Mouse (Mus musculus) right cerebral cortex, postnatal 36 days (tissue): ENCODE results near the gene Khdc4.

ENCODE experiments used
- DNase-seq, 2 experiments: peaks; one replicate each; pipeline ENCODE4 v3.0.0; 2022; ENCODE audit warnings: low spot score in 2 of 2, mixed read lengths in 1 of 2

The Khdc4 gene

DNA sequence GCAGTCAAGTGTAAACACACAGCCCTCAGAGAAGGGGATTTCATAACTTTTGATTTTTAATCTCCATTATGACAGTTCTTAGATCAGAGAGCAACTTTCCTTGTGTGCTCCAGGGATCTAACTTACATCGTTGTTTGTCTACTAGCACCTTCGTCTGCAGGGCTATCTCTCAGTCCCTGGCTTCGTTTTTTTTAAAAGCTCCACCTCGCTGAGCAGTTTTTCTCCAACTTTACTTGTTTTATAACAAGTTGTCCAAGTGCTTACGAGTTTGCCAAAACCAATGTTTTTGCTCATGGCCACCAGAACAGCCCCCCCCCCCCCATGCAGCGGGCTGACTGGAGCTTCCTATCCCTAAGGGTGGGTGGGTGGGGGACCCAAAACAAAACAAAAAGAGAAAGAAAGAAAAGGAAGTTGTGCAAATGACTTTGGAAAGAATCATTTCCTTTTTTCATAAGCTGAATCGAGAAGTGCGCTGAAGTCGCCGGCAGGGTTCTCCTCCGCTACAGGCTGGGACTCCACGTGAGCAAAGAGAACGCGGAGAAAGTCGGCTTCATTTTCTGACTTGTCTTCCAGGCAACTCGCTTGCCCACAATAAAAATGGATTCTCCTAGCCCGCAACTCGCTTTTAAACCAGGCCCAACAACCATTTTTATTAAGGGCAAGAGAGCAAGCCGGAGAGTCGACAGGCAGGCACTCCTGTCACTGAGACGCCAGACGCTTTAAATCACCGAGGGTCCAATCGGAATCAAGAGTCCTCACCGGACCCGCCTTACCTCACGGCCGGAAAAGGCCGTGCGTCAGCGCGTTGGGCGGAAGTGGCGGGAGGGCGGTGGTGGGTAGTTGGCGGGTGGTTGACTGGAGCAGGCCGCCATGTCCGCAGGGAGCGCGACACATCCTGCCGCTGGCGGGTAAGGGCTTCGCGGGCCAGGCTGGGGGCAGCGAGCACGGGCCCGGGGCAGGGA is at the start of gene Khdc4:
Khdc4 (plus strand) TSS at position 824 of the 962 bp plus-strand sequence.
- DNase-seq = peak; percentile 95 to 98

DNA sequence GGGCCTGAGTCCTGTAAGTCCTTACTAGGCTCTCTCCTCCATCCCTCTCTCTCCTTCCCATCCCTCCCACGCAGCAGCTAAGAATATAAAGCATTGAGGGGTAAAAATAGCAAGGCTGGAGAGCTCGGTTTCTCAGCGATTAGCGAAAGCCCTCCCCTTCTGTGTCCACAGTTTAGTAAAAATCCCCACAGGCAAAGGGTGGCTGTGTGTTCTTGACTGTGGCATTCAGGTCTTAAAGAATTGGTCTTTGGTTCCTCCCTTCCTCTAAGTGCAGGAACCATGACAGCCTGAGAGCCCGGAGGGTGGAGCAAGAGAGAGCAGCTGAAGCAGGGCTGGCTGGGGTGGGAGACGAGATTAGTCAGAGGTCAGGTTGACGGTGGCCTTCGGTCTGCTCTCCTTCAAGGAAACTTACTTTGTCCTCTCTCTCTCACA is 49.0 kb upstream of the Khdc4 start:
- no peak for DNase-seq

DNA sequence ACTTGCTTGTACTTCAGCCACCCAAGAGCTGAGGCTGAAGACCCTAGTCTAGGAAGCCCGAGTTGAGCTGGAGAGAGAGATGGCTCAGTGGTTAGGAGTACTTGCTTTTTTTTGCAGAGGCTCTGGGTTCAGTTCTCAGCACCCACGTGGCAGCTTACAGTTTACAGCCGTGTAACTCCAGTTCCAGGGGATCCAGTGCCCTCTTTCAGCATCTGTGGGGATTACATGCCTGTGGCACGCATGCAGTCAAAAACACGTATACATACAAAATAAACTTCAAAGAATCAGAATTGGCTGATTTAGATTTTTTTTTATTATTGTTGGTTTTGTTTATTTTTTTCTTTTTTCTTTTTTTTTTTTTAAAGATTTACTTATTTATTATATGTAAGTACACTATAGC is 48.5 kb upstream of the Khdc4 start:
- DNase-seq = no peak

DNA sequence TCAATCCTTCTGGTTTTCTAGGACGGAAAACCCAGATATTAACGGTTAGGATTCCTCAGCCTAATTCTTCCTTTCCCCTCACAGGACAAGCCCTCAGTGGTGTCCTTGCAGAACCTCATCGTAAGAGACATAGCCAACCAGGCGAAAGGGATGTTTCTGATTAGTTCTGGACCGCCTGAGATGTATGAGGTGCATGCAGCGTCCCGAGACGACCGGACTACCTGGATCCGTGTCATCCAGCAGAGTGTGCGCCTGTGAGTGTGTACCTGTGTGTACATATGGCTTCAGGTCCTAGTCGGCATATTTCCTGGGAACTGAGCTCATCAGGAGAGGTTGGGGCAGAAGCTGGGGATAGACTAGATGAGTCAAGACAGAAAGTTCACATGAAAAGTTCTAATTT is 46.4 kb upstream of the Khdc4 start:
- DNase-seq = no peak

DNA sequence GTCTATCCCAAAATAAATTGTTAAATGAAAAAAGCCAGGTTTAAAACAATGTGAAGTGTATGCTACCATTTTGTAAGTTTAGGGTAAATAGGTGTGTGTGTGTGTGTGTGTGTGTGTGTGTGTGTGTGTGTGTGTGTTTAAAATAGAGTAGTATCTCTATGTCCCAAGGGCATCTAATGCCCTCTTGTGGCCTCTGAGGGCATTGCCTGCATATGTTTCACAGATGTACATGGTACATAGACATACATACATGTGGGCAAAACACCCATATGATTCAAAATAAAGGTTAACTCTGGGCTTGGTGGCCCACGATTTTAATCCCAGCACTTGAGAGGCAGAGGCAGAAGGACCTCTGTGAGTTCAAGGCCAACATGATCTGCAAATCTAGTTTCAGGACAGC is 44.9 kb upstream of the Khdc4 start:
- DNase-seq = no peak

DNA sequence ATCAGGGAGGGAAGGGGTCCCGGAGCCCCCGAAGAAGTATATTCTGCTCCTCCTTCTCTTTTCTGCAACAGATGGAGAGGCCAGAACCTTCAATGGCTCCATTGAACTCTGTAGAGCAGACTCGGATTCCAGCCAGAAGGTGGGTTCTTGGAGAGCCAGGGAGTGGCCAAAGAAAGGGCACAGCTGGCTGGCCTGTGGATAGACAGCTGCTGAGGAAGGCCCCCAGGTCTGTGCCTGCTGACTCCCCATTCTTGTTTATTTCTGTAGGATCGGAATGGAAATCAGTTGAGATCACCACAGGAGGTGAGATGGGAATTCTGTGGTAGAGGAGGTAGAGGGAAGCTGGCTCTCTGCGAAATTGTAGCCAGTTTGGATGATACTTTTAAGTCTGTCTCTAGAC is 42.5 kb upstream of the Khdc4 start:
- no peak for DNase-seq

DNA sequence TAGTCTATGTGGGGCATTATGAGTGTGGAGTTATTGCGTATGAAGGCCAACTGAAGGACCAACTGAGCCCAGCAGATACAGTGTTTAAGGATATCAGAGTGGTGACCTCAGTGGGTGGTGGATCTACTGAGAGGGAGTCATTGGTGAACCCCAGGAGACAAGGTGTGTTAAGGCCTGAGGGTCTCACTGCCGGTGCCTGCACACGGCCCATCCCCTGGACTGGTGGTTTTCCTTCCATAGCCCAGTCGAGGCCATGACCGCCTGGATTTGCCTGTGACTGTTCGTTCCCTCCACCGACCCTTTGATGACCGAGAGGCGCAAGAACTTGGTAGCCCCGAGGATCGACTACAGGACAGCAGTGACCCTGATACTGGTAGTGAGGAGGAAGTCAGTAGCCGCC is 39.7 kb upstream of the Khdc4 start:
- DNase-seq = no peak

DNA sequence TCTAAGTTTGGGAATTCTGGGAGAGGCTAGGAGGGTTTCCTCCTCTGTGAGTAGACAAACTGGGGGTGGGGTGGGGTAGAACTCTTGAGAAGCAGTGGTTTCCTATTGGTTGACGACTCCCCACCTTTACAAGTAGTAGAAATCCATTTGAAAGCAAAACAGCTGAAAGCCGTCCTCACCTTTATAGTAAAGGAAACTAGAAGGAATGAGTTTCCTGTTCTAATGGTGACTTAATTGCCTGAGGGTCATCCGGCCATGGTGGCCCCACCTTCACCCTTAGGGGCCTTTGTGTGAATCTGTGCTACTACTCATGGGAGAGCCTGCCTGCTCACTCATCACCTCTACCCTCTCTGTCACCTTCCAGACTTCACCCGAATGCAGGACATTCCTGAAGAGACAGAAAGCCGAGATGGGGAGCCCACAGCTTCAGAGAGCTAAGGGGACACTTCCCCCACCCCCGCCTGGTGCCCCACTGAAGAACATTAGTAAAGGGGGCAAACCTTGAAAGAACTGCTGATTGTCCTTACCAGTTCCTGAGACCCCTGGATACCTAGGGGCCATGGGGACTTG is 39.1 kb upstream of the Khdc4 start:
- DNase-seq = no peak

DNA sequence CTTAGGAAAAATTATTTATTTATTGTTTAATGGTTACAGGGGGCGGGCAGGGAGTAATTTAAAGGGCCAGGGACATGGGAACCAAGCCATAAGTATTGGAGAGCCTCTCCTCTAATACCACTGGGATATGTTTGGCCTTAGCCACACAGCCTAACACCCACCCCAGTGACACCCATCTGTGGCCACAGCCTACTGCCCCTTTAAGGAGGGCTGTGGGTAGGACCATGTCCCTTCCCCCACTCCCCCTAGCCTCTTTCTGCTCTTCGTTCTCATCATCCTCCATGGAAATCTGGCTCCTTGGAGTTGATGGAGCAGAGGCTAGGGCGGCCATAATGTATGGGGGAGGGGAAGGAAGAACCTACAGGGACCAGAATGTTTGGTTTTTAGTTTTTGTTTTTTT is 38.5 kb upstream of the Khdc4 start:
- DNase-seq = no peak

DNA sequence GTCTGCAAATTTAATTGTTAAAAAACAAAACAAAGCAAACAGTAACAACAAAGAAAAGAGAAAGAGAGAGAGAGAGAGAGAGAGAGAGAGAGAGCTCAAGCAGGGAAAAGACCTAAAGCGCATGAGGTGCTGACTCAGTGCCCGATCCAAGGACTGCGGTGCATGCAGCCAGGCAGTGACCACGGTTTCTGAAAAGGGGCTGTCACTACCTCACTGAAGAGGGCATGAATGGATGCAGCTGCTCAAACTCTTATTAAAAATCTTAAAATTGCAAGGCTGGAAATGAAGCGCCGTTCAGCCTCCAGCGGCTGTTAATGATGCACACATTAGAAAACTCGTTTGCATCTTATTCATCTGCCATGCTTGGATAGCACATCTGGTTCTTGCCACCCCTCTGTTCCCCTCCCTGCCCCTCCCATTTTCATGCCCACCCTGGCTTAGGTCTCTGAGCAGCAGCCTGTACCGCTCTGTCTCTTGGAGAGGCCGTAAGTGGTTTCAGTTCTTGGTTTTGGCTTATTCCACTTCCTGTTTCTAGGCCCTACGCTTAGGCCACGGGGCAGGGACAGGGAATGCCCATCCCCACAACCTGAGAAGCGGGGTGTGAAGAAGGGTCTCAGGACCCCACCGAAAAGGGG is 37.7 kb upstream of the Khdc4 start:
- no peak for DNase-seq

DNA sequence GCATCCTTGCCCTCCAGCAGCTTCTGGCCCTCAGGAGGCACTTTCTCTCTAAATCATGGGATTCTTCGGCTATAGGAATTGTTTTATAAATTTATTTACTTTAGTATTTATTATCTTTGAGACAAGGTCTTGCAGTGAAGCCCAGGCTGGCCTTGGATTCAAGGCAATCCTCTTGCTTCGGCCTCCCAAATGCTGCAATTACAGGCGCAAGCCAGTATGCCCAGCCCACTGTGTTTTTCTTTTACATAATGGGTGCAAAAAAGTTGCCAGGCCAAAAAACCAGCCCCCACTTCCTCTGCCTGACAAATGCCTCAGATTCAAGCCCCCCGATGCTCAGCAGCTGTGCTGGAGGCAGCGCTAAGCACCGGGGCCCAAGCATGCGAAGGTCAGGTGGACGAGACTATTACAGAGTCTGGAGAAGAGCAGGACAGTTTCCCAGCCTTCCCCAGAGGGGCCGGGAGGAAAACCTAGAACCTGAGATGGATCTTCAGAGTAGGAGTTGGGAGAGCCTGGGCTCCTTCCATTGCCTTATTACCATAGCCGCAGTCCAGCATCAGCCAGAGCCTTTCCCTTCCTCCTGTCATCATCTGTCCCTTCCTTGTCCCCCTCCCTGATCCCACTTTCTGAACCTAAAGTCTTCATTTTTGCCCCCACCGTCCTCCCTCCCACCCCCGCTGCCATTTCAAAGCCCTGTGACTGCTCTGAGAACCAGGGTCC is 37.0 kb upstream of the Khdc4 start:
- no peak for DNase-seq

DNA sequence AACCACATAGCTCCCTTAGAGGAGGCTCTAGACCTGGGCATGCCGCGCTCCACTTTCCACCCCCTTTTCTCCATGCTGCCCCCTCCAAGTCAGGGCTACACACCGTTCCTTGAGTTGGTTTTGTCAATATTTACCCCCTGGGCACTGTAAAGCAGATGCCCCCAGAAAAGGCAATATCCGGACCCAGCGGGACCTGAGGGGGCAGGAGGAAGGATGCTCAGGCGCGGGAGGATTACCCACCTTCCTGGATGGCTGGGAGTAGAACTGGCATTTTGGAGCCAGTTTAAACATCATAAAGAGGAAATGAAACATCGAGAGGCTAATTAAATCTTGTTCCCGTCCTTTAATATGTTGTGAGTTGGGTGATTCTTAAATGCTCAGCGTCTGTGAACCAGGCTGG is 36.4 kb upstream of the Khdc4 start:
- DNase-seq = no peak

DNA sequence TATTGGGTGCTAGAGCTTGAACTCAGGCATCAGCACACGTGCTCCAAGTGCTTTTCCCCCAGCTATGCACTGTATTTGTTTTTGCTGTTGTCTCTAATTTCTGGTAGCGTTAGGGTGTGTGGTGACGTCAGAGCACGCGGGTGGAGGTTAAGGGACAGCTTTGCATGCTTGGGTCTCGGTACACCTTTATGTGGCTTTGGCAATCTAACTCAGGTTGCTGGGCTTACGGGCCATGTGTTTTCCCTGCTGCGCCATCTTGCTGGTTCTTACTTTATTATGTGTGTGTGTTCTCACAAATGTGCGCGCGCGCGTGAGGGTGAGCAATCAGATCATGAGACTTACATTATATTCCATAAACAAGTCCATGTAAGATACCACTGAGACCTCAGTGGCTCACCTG is 35.6 kb upstream of the Khdc4 start:
- DNase-seq = no peak

DNA sequence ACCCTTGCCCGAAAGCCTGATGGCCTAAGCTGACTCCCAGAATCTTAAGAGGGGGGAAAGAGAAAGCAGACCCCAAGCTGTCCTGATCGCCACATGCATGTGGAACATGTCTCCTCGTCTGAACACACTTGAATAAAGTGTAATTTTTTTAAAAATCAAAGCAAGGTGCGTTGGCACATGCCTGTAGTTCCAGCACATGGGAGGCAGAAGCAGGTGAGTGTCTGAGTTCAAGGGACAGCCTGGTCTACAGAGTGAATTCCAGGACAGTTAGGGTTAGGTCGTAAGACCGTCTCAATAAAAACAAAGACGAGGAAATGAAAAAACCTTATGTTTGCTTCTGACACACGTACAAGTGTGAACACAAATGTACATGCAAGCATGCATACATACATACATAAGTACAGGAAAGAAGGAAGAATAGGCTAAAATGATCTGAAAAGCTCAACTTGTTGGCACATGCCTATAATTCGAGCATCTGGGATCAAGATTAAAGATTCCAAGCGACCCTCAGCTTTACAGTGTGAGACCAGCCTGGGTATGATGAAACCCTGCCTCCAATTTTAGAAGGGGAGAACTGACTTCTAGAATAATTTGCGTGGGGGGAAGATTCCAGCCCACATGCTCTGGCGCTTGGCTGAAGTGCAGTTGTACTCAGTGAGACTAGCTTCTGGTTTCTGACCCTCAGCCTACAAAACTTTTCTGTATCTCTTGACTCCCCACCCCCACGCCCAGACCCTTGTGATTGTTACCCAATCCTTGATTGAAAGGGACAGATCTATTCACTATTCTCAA is 34.7 kb upstream of the Khdc4 start:
- no peak for DNase-seq

DNA sequence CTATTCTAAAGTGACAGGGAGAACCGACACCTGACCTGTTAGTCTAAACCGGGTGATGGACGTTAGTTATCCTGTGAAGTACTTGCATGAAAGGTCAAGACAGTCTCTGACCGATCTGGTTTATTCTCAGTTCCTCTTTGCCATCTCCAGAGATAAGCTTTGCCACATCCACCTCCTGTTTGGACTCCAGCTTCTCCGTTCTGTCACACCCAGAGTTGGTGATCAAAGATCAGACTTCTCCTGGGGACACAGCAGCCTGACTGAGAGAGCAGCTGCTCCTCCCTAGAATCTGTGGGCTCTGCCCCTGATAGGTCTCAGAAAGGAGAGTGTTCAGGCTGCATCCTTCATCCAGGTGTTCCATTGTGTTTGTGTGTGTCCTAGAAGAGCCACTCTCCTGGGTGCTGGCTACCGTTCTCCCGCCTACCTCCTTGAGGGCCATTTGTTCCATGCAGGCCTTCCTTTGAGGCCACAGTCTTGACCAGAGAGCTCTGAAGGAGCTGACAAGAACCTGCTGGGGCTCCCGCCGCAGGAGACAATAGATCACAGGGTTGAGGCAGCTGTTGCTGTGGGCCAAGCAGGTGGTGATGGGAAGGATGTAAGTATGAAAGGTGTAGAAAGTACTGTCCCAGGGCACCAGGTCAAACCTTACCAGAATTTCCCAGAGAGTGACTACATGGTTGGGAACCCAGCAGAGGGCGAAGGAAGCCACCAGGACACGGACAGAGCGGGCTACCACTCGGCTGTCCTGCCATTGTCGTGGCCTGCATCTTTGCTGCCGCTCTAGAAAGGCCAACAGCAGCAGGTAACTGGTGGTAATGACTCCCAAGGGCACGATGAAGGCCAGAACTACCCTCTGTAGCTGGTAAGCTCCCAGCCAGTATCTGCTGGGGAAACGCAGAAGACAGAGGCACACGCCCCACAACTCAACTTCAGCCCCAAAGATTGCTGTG is 33.7 kb upstream of the Khdc4 start:
- no peak for DNase-seq

DNA sequence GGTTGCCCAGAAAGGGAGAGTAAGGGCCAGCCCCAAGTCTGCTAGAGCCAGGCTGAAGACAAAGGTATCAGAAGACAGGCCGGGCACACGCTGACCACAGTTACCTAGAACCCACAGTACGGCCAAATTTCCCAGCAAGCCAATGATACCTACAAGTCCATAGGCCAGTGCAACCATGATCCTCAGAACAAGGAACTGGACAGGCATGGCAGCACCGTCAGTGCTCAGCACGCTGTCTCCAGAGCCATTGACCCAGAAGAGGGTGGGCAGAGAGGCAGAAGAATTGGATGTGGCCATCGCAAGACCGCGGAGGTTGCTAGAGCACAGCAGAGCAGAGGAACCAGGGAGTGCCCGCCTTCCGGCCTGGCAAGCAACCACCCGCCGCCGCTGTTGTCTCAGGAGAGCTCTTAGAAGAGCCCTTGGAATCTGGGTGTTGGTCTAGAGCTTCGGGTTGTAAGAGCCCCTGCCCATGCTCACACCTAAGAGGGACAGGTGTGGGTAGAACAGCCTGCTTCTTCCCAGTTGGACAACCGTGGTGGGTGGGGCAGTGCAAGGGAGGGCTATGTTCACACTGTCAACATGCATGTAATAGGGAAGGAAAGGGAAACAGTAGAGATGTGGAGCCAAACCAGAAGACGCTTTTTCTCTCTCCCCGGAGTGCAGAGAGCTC is 32.6 kb upstream of the Khdc4 start, which contains the start of gene Rxfp4:
Rxfp4 (minus strand) TSS at position 297 of the 670 bp plus-strand sequence.
- no peak for DNase-seq

DNA sequence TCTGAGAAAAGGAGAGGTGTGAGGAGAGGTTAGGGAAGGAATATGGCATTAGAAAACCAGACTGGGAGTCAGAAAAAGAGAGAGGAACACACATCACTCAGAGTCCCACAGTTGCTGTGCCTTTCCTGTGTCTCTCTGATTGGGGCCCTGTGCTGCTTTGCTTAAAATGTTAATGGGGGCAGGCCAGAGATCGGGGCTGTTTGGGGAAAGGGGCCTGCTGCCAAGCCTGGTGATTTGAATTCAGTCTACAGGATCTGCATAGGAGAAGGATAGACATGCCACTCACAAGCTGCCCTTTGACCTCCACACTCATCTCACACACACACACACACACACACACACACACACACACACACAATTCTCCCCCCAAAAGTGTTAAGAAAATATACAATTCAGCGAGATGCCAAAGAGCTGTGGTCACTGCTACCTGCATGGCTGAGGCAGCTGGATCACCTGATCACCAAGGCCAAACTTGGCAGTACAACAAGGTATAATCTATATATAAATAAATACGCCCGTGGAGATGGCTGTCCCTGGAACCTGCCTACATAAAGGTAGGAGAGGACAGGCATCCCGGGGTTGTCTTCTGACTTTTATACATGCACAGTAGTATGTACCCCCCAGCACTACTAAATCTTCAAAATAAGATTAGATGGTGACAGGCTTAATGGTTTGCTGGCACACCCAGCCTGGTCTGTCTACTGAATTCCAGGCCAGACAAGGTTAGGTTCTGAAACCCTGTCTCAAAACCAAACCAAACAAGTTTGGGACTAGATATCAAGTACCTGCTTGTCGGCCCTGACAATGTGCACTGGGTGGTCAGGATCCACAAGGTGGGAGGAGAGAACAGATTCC is 31.9 kb upstream of the Khdc4 start:
- DNase-seq = no peak

DNA sequence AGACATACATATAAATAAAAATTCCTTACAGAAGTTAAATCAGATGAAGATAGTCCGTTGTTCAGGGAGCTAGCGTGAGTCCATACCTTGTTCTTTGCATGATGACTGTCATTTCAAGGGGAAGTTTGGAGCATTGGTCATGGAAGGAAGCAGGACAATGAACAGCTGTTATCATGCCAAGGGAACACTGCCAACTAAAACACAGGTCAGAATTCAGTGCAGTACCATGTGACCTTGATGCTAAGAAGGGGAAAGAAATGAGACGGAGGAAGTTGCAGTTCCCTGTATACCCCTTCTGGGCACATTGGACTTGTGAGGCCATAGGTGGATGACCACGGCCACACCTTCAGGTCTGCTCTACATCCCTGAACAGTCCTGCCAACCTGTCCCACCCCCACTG is 31.0 kb upstream of the Khdc4 start:
- no peak for DNase-seq

DNA sequence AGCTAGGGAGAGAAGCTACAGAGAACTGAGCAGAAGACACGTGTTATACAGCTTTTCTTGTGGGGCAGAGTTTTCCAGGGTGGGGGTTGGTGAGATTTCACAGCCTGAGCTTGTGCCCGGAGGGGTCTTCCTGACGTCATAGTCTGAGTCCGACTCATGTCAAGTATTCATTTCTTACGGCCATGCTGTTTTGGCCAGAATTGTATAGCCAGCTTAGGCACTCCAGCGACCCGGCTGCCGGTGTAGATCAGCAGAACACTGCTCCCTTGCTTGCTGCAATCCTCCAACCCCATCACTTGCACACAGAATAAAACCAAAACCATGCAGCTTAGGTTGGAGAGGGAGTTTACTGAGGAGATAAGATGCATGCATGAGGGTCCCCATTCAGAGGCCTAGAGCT is 30.0 kb upstream of the Khdc4 start:
- no peak for DNase-seq
